Mouse (Mus musculus) liver, embryonic 12.5 days (tissue): ENCODE measurements around the gene Mucl3. TPM values are rescaled to one million over a fixed set of nuclear protein-coding genes. Genes with fewer than 3 reads are reported as not detected.

Source experiments
- ATAC-seq: fragments of 200-750 bp; cut with Nextera tagmentation; 2 replicates; pipeline ENCODE4 v1.8.0; 2017; ENCODE audit warnings: moderate number of reproducible peaks, mild to moderate bottlenecking, moderate library complexity
- H3K27ac ChIP-seq: fragments of 300-500 bp; sonication (generic); 2 replicates; pipeline ENCODE4 v1.5.1; 2016; ENCODE audit warnings: mild to moderate bottlenecking
- H3K27me3 ChIP-seq: fragments of 300-500 bp; sonication (generic); replicated peaks from 2 replicates; pipeline ENCODE4 v1.6.1; 2016; ENCODE audit warnings: mild to moderate bottlenecking, moderate library complexity
- H3K36me3 ChIP-seq: fragments of 300-500 bp; sonication (generic); 2 replicates; pipeline ENCODE4 v1.6.1; 2016; ENCODE audit warnings: mild to moderate bottlenecking, moderate library complexity
- H3K4me1 ChIP-seq: fragments of 300-500 bp; sonication (generic); 2 replicates; pipeline ENCODE4 v1.6.1; 2016
- H3K4me2 ChIP-seq: fragments of 300-500 bp; sonication (generic); 2 replicates; pipeline ENCODE4 v1.6.1; 2016; ENCODE audit warnings: mild to moderate bottlenecking, moderate library complexity
- H3K4me3 ChIP-seq: fragments of 300-500 bp; sonication (generic); 2 replicates; pipeline ENCODE4 v1.5.1; 2016; ENCODE audit warnings: mild to moderate bottlenecking, moderate library complexity
- H3K9ac ChIP-seq: fragments of 300-500 bp; sonication (generic); 2 replicates; pipeline ENCODE4 v1.6.1; 2016; ENCODE audit warnings: mild to moderate bottlenecking, moderate library complexity
- H3K9me3 ChIP-seq: fragments of 300-500 bp; sonication (generic); replicated peaks from 2 replicates; pipeline ENCODE4 v1.6.1; 2016; ENCODE audit warnings: mild to moderate bottlenecking, moderate library complexity
- WGBS: fragments of 180-500 bp; shearing (Covaris S2); methylation state at CpG from one replicate; pipeline ENCODE4 v1.1.7; 2016; ENCODE audit not compliant: insufficient replicate concordance; 5-methylcytosine and 5-hydroxymethylcytosine counted together
- polyA plus RNA-seq: library from polyadenylated mRNA; unstranded; fragments of >200 nt; fragmentation: Nextera tagmentation; extraction: Ambion mirVana; gene quantifications from 2 replicates; pipeline ENCODE4 v1.2.1, GENCODE M21; 2016

Gene Mucl3
- polyA plus RNA-seq, 1 experiment from 2014 or later: 0.05 TPM

DNA sequence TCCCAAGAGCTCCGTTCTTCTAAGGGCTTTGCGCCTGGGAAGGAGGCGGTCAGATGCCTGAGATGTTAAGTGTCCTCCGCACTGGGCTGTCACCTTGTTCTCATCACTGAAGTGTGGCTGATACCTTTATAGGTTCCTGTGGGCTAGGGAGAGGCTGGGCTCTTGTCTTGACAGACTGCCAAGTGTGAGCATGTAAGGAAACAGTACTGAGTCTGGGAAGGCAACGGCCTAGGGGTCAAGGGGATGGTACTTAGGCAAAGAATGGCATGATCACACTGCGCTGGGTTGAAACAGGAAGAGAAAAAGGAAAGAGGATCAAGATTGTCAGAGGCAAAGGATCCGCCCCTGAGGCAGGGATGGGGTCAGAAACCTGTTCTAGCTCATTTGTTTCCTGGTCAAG is 17.0 kb downstream of the Mucl3 start, which contains the start of gene Gm9573:
Gene Gm9573 (minus strand): TSS at position 101 of the 400 bp plus-strand sequence.
- WGBS: 59% methylated on average over 7 of the region's 7 CpGs
- Histone ChIP-seq H3K36me3 (no peaks in the 10 kb centered on the region), H3K4me1 (no peaks in the 10 kb centered on the region), H3K27ac (no peak within 1 kb of the TSS), H3K9ac (no peak within 1 kb of the TSS), H3K9me3 (no peaks in the 10 kb centered on the region), H3K4me2 (no peak within 1 kb of the TSS), H3K27me3 (no peaks in the 10 kb centered on the region), H3K4me3 (no peak within 1 kb of the TSS)
- no peak for ATAC-seq

DNA sequence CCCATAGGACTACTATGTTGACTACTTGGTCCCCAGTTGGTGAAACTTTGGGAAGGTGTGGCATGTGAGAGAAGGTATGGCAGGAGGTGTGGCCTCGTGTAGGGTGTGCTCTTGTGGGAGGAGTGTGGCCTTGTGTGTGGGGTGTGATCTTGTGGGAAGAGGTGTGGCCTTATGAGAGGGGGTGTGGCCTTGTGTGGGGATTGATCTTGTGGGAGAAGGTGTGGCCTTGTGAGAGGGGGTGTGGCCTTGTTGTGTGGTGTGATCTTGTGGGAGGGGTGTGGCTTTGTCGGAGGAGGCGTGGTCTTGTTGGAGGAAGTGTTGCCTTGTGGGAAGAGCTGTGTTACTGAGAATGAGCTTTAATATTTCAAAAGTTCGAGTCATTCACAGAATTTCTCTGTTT is 26.4 kb downstream of the Mucl3 start:
- Histone ChIP-seq H3K9me3 (no peaks in the 10 kb centered on the region), H3K4me2 (no peak overlapping the region), H3K27ac (no peak overlapping the region), H3K4me3 (no peak overlapping the region), H3K27me3 (no peaks in the 10 kb centered on the region; the same call in 1 of the 2 replicates), H3K9ac (no peak overlapping the region), H3K36me3 (no peaks in the 10 kb centered on the region), H3K4me1 (no peaks in the 10 kb centered on the region)
- WGBS: 57% methylated on average over 4 of the region's 4 CpGs
- ATAC-seq: no peak

DNA sequence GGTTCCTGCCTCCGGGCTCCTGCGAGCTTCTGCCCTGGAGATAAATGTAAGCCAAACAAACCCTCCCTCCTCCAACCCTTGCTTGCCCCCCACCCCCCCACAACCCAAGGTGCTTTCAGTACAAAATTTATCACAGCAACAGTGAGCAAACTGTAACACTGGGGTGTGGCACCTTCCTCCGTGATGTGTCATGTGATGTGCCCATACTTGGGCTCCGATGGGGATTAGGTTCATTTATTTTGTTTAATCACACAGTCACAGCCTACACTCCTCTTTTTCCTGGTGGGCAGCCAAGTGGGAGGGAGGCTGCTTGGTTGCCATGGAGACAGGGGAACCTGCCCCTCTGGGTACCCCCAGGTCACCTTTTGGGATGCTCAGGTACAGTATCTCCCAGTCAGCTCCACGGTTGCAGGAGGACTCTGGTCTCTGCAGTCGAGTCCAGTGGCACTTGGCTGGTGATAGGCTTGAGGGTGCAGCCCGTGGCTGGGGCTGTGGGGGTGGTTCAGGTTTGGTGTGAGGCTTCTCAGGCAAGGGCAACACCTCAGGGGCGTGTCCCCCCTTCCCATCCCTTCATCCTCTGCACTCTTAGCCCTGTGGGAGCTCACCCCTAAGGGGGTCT is 41.6 kb downstream of the Mucl3 start:
- 36% methylated on average over 8 of the region's 8 CpGs for WGBS
- Histone ChIP-seq H3K27ac (no peak overlapping the region), H3K4me2 (no peak overlapping the region), H3K9ac (no peak overlapping the region), H3K4me3 (no peak overlapping the region), H3K4me1 (no peaks in the 10 kb centered on the region), H3K36me3 (no peaks in the 10 kb centered on the region), H3K9me3 (peaks cover 6% of the 10 kb centered on the region; the same call in 1 of the 2 replicates), H3K27me3 (peaks cover 14% of the 10 kb centered on the region)
- no peak for ATAC-seq

DNA sequence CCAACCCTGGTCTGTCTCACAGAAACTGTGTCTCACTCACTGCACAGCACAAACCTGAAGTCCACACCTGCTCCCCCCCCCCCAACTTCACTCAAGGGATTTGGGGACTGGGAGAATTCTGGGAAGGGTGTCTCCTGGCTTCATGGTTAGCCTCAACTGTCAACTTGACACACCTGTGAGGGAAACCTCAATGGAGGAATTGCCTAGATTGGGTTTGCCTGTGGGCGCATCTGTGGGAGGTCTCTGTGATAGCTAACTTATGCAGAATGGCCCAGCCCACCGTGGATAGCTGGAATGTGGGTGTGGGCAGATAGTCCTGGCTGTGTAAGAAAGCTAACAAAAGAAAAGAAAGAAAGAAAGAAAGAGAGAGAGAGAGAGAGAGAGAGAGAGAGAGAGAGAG is 42.2 kb downstream of the Mucl3 start, which contains the start of gene Sfta2:
Gene Sfta2 (plus strand): TSS at position 301 of the 400 bp plus-strand sequence.
- 48% methylated on average over 2 of the region's 2 CpGs for WGBS
- H3K4me1 ChIP-seq: no peaks in the 10 kb centered on the region
- H3K9me3 ChIP-seq: peaks cover 6% of the 10 kb centered on the region; the same call in 1 of the 2 replicates
- H3K4me2 ChIP-seq: no peak within 1 kb of the TSS
- peaks cover 14% of the 10 kb centered on the region for H3K27me3 ChIP-seq
- no peak within 1 kb of the TSS for H3K9ac ChIP-seq
- no peak for ATAC-seq
- no peak within 1 kb of the TSS for H3K4me3 ChIP-seq
- H3K36me3 ChIP-seq: no peaks in the 10 kb centered on the region
- no peak within 1 kb of the TSS for H3K27ac ChIP-seq

DNA sequence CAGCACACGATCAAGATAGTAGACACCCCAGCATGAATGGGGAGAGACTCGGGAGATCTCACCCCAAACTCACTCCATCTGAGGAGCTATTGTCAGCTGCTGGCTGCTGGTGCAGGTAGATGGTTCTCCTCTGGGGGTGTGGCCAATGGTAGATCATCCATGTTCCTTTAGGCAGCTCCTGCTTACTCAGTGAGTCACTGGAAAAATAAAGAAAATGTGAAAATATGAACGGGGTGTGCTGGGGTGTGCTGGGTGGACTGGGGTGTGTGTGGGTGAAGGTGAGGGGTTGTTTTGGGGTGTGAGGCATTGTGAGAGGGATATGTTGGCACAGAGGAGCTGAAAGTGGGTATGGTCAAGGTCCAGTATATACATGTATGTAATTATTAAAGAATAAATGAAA is 46.1 kb downstream of the Mucl3 start:
- Histone ChIP-seq H3K4me3 (no peak overlapping the region), H3K4me2 (no peak overlapping the region), H3K9ac (no peak overlapping the region), H3K27ac (no peak overlapping the region), H3K9me3 (peaks cover 6% of the 10 kb centered on the region; the same call in 1 of the 2 replicates), H3K27me3 (peaks cover 7% of the 10 kb centered on the region), H3K36me3 (no peaks in the 10 kb centered on the region), H3K4me1 (no peaks in the 10 kb centered on the region)
- WGBS: 70% methylated on average over 3 of the region's 3 CpGs
- no peak for ATAC-seq

DNA sequence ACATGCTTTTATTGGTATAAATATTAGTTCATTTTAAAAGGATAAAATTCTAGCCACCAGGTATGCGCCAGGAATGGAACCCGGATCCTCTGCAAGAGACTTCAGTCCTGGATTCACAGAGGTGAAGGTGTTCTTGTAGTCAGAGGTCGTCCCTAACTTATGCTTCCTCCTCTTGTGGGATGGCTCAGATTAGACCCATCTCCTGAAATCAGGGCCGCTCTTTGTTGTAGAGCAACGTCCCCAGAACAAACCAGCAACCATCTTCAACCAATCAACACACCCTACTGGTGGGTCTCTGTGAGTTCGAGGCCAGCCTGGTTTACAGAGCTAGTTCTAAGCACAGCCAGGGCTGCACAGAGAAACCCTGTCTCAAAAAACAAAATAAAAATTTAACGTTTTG is 49.0 kb downstream of the Mucl3 start:
- peaks cover 6% of the 10 kb centered on the region; the same call in 1 of the 2 replicates for H3K9me3 ChIP-seq
- H3K27ac ChIP-seq: no peak overlapping the region
- ATAC-seq: no peak
- peaks cover 7% of the 10 kb centered on the region; the same call in 1 of the 2 replicates for H3K27me3 ChIP-seq
- no peaks in the 10 kb centered on the region for H3K4me1 ChIP-seq
- H3K9ac ChIP-seq: no peak overlapping the region
- H3K4me2 ChIP-seq: no peak overlapping the region
- H3K4me3 ChIP-seq: no peak overlapping the region
- no peaks in the 10 kb centered on the region for H3K36me3 ChIP-seq
- 61% methylated on average over 7 of the region's 7 CpGs for WGBS

DNA sequence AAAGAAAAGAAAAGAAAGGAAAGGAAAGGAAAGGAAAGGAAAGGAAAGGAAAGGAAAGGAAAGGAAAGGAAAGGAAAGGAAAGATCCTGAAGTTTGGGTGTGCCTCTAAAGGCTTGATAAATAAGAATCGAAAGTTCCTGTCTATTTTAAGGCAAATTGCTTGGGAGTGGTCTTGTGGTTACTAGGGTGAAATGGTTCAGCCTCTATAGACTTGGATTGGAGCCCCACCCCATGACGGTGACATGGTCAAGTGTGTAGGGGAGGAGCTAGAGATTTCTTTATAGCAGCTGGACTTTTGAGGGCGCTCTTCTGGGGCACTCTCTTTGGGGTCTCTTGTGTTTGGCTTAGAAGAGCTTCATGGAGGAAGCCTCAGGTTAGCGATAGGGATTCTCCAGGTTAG is 49.7 kb downstream of the Mucl3 start:
- no peak overlapping the region for H3K27ac ChIP-seq
- H3K9ac ChIP-seq: no peak overlapping the region
- no peak overlapping the region for H3K4me3 ChIP-seq
- no peak overlapping the region for H3K4me2 ChIP-seq
- ATAC-seq: no peak
- peaks cover 7% of the 10 kb centered on the region; the same call in 1 of the 2 replicates for H3K27me3 ChIP-seq
- peaks cover 6% of the 10 kb centered on the region; the same call in 1 of the 2 replicates for H3K9me3 ChIP-seq
- H3K36me3 ChIP-seq: no peaks in the 10 kb centered on the region
- H3K4me1 ChIP-seq: no peaks in the 10 kb centered on the region
- 25% methylated on average over 4 of the region's 4 CpGs for WGBS

DNA sequence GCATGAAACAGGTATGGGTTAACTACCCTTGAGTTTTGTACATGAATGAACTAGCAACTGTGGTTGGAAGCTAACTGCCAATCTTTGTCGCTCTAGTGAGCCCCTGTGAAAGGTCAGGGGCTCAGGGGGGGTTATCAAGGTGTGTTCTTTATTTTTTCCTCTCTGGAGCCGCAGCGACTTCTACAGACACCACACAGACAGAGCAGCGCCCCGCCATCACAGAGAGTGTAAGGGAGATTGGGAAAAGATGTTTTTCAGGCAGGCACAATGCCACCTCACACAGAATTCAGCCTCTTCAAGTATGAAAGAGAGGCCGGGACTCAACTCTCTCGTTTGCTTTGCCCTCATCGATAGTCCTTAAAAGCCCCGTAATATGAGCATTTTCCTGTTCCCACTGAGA is 51.4 kb downstream of the Mucl3 start:
- Histone ChIP-seq H3K27ac (no peak overlapping the region), H3K4me2 (no peak overlapping the region), H3K27me3 (peaks cover 7% of the 10 kb centered on the region; the same call in 1 of the 2 replicates), H3K9me3 (peaks cover 2% of the 10 kb centered on the region; the same call in 1 of the 2 replicates), H3K36me3 (no peaks in the 10 kb centered on the region), H3K4me3 (no peak overlapping the region), H3K9ac (no peak overlapping the region), H3K4me1 (no peaks in the 10 kb centered on the region)
- WGBS: 72% methylated on average over 9 of the region's 9 CpGs
- no peak for ATAC-seq

DNA sequence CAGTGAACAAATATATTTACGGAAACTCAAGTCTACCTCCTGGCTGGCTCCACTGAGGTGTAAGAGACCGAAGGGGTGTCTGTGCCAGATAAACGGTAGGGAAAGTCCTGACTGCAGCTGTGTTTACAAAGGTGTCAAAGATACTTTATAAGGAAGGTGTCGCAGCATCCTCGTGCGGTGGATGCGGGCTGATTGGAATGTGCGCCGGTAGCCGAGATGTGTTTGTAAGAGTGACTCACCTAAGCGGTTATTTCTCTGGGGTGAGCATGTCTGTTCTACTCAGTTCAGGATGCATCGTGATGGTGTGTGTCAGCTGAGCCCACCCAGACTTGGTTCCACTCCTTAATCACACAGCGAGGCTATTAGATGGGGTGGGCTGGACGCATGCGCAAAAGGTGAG is 51.8 kb downstream of the Mucl3 start:
- 81% methylated on average over 15 of the region's 15 CpGs for WGBS

DNA sequence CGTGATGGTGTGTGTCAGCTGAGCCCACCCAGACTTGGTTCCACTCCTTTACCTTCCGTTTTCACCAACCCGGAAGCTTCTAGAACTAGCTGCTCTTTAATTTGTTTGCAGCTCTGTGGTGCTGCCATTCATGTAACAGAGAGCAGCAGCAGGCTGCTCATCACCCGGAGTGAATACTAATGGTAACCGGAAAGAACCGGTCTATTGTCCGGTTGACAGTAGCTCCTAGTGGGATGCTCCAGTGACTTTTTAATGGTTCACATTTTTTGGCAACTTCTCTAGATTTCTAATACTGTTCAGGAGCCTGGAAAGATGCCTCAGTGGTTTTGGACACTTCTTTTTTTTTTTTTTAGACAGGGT is 52.3 kb downstream of the Mucl3 start:
- Histone ChIP-seq H3K9me3 (no peaks in the 10 kb centered on the region), H3K4me2 (no peak overlapping the region), H3K9ac (no peak overlapping the region), H3K27me3 (peaks cover 7% of the 10 kb centered on the region; the same call in 1 of the 2 replicates), H3K4me1 (no peaks in the 10 kb centered on the region), H3K36me3 (no peaks in the 10 kb centered on the region), H3K4me3 (no peak overlapping the region), H3K27ac (no peak overlapping the region)
- WGBS: 85% methylated on average over 7 of the region's 7 CpGs
- no peak for ATAC-seq

More for the DNA sequence above, 51.8 kb downstream of the Mucl3 start:
- H3K9ac ChIP-seq: no peak overlapping the region
- ATAC-seq: no peak
- H3K27me3 ChIP-seq: peaks cover 7% of the 10 kb centered on the region; the same call in 1 of the 2 replicates
- H3K9me3 ChIP-seq: no peaks in the 10 kb centered on the region
- no peaks in the 10 kb centered on the region for H3K4me1 ChIP-seq
- H3K27ac ChIP-seq: no peak overlapping the region
- H3K4me3 ChIP-seq: no peak overlapping the region
- no peak overlapping the region for H3K4me2 ChIP-seq
- H3K36me3 ChIP-seq: no peaks in the 10 kb centered on the region

DNA sequence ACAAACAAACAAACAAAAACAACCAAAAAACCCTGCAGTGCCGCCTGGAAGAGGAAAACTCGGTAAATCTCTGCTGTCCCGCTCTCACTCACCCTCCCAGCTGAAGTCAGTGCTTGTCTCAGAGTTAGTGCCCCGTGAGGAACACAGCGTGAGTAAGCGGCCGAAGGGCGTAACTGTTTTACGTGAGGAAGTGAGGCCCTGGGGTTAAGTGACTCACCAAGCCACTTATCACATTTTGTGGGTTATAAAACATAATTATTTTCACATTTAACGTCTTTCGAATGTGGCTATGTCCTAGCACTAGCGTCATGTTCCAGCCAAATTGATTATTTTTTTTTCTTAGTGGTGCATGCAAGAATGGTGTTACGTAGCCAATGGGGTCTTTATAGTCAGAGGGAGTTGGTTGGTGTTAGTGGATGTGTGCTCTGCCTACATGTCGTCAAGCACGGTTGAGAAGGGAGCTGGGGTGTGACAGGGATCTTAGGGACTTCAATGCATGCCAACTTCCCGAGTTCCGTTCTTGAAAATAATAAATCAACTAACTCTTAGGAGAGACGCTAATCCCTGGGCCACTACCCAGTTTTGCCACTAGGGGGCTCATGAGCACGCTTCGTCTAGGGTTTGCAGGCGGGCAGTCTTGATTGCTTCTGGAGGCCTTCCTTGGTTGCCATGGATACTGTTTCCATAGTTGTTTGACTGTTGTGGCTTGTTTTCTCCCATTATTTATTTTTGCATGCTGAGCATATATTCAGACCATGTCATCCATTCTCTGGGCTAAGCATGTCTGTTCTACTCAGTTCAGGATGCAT is 52.9 kb downstream of the Mucl3 start:
- no peaks in the 10 kb centered on the region for H3K4me1 ChIP-seq
- H3K4me2 ChIP-seq: no peak overlapping the region
- H3K27ac ChIP-seq: no peak overlapping the region
- WGBS: 41% methylated on average over 21 of the region's 21 CpGs
- H3K36me3 ChIP-seq: no peaks in the 10 kb centered on the region
- H3K27me3 ChIP-seq: peaks cover 9% of the 10 kb centered on the region; the same call in 1 of the 2 replicates
- no peak for ATAC-seq
- no peak overlapping the region for H3K9ac ChIP-seq
- H3K9me3 ChIP-seq: no peaks in the 10 kb centered on the region
- H3K4me3 ChIP-seq: no peak overlapping the region

DNA sequence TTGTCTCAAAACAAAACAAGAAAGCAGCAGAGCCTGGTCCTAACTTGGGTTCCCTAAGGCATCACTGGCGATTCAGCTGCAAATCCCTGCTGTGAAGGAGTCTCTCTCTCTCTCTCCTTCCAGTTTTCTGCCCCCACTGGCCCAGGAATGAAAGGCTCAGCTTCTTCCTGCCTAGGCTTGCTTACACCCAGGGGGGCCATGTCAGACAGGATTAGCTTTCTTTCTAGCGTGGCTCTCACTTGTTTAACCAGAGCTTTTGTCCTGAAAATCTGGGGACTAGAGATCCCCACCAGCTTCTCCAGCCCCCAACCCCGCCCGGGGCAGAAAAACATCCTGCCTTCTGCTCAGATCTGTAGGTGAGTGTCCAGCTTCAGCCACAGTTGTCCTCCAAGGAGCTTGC is 55.1 kb downstream of the Mucl3 start:
- ATAC-seq: no peak
- H3K9me3 ChIP-seq: no peaks in the 10 kb centered on the region
- H3K9ac ChIP-seq: no peak overlapping the region
- no peaks in the 10 kb centered on the region for H3K4me1 ChIP-seq
- H3K27me3 ChIP-seq: 0 out of 2 replicates have a peak, but pooled peaks cover 15% of the 10 kb centered on the region
- H3K4me3 ChIP-seq: no peak overlapping the region
- H3K36me3 ChIP-seq: no peaks in the 10 kb centered on the region
- H3K27ac ChIP-seq: no peak overlapping the region
- H3K4me2 ChIP-seq: no peak overlapping the region
- 33% methylated on average over 4 of the region's 4 CpGs for WGBS
